Mouse (Mus musculus) neural tube, embryonic 11.5 days (tissue): ENCODE results near the gene Cyp27a1. TPM values are rescaled to one million over a fixed set of nuclear protein-coding genes. Genes with fewer than 3 reads are reported as not detected.
A peak's percentile ranks its signal among the peaks of the same experiment; 100 is the strongest.

ENCODE experiments used
- ATAC-seq: fragments of 200-750 bp; cut with Nextera tagmentation; 2 replicates; pipeline ENCODE4 v1.8.0; 2017; ENCODE audit warnings: moderate number of reproducible peaks, mild to moderate bottlenecking, moderate TSS enrichment, moderate library complexity; ENCODE audit not compliant: insufficient read depth, low FRiP score, low TSS enrichment
- DNase-seq: peaks from one replicate; pipeline ENCODE4 v3.0.0-alpha.2; 2015; ENCODE audit warnings: low spot score
- H3K27ac ChIP-seq: fragments of 300-500 bp; sonication (generic); 2 replicates; pipeline ENCODE4 v1.5.1; 2014; ENCODE audit warnings: low read depth, mild to moderate bottlenecking, low read length
- H3K27me3 ChIP-seq: fragments of 300-500 bp; sonication (generic); 2 replicates; pipeline ENCODE4 v1.6.1; 2014; ENCODE audit warnings: mild to moderate bottlenecking, low read length, mixed read lengths; ENCODE audit not compliant: control insufficient read depth, insufficient read depth
- H3K36me3 ChIP-seq: fragments of 300-500 bp; sonication (generic); 2 replicates; pipeline ENCODE4 v1.6.1; 2014; ENCODE audit warnings: mild to moderate bottlenecking, low read length, moderate library complexity, mixed read lengths; ENCODE audit not compliant: control insufficient read depth, insufficient read depth
- H3K4me1 ChIP-seq: fragments of 300-500 bp; sonication (generic); 2 replicates; pipeline ENCODE4 v1.6.1; 2014; ENCODE audit warnings: low read length, mixed read lengths; ENCODE audit not compliant: control insufficient read depth, insufficient read depth
- H3K4me2 ChIP-seq: fragments of 300-500 bp; sonication (generic); 2 replicates; pipeline ENCODE4 v1.6.1; 2014; ENCODE audit warnings: low read depth, mild to moderate bottlenecking, moderate library complexity
- H3K4me3 ChIP-seq: fragments of 300-500 bp; sonication (generic); 2 replicates; pipeline ENCODE4 v1.5.1; 2014; ENCODE audit warnings: low read depth, low read length
- H3K9ac ChIP-seq: fragments of 300-500 bp; sonication (generic); 2 replicates; pipeline ENCODE4 v1.6.1; 2014; ENCODE audit warnings: mild to moderate bottlenecking, low read length
- H3K9me3 ChIP-seq: fragments of 300-500 bp; sonication (generic); 2 replicates; pipeline ENCODE4 v1.6.1; 2016; ENCODE audit warnings: low read length; ENCODE audit not compliant: control insufficient read depth
- WGBS: fragments of 180-500 bp; shearing (Covaris S2); extraction: QIAGEN DNeasy Blood & Tissue Kit; methylation state at CpG from one replicate; pipeline ENCODE4 v1.1.7; 2014; 5-methylcytosine and 5-hydroxymethylcytosine counted together
- polyA plus RNA-seq: library from polyadenylated mRNA; unstranded; fragments of >200 nt; fragmentation: Nextera tagmentation; extraction: Ambion mirVana; gene quantifications from 2 replicates; pipeline ENCODE4 v1.2.1, GENCODE M21; 2014

The Cyp27a1 gene
- polyA plus RNA-seq, 1 experiment from 2014 or later = 6.2 TPM

DNA sequence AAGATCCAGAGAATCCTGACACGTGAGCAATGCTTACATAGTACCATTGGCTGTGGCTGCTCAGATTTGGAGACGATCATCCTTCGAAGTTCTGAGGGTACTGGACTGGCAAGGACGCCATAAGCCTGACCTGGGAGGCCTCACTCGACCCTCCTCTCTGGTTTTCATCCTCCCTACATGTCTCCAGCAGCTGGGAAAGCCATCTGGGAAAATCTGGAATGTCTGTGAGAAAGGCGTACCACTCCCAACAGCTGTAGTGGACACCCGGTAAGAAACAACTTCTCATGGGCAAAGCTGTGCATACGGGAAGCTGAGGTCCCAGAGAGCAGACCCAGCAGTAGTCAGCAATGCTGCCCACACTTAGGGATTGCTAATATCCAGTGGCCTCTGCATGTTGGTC lies 38.8 kb downstream of the Cyp27a1 start:
- Histone ChIP-seq H3K9me3 (no peaks in the 10 kb centered on the region), H3K4me1 (no peaks in the 10 kb centered on the region), H3K9ac (no peak overlapping the region), H3K36me3 (no peaks in the 10 kb centered on the region), H3K27me3 (0 out of 2 replicates have a peak, but pooled peaks cover 2% of the 10 kb centered on the region), H3K4me3 (no peak overlapping the region), H3K27ac (no peak overlapping the region), H3K4me2 (no peak overlapping the region)
- ATAC-seq = no peak
- WGBS = 79% methylated on average over 8 of the region's 8 CpGs
- no peak for DNase-seq

DNA sequence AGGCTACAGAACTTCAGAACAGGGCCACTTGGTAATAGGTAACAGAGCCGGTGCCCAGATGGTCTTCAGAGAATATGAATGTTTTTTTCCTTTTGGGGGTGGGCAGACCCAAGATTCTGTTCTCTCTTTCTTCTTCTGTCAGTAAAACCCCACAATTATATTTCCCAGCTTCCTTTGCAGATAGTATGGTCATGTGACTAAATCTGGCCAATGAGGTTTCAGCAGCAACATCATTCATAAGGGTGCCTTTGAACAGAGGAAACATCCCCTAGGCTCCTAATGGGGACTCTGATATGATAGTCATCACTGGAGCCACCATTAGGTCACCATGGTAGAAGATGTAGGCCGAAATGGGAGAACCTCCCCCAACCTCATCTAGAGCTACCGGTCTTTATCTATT lies 39.5 kb downstream of the Cyp27a1 start:
- H3K36me3 ChIP-seq = no peaks in the 10 kb centered on the region
- H3K4me2 ChIP-seq = no peak overlapping the region
- ATAC-seq (no peak), DNase-seq (no peak)
- no peak overlapping the region for H3K9ac ChIP-seq
- H3K4me1 ChIP-seq = no peaks in the 10 kb centered on the region
- 0 out of 2 replicates have a peak, but pooled peaks cover 2% of the 10 kb centered on the region for H3K27me3 ChIP-seq
- WGBS = 96% methylated on average over 3 of the region's 3 CpGs
- H3K9me3 ChIP-seq = no peaks in the 10 kb centered on the region
- H3K4me3 ChIP-seq = no peak overlapping the region
- no peak overlapping the region for H3K27ac ChIP-seq

DNA sequence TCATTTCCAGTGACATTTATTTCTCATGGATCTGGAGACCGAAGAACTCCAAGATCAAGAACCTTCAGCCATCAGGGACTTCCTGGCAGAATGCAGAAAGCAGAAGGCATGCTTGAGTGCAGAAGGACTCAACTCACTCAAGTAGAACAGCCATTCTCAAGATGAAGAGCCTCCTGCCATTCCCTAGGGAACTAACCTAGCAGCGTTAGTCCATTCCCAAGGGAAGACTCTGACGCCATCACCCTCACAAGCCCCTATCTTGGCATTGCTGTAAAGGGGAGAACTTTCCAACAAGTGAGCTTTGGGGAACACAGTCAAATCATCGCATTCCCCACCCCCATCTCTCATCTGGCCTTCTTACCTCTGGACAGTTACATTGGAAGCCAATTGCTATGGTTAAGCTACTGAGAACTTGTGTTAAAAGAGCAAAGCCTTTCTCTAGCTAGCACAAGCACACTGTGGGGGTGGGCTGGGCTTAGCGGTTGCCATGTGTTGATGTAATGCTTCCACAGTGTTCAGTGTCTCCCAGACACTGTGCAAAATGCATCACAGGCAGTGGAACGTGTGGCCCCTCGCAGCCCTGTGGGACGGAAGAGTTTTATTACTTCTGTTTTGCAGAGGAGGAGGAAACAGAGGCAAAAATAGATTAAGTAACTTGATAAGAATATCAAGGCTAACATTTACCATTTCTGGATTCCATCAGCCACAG lies 40.0 kb downstream of the Cyp27a1 start:
- no peak for ATAC-seq
- H3K9me3 ChIP-seq = no peaks in the 10 kb centered on the region

DNA sequence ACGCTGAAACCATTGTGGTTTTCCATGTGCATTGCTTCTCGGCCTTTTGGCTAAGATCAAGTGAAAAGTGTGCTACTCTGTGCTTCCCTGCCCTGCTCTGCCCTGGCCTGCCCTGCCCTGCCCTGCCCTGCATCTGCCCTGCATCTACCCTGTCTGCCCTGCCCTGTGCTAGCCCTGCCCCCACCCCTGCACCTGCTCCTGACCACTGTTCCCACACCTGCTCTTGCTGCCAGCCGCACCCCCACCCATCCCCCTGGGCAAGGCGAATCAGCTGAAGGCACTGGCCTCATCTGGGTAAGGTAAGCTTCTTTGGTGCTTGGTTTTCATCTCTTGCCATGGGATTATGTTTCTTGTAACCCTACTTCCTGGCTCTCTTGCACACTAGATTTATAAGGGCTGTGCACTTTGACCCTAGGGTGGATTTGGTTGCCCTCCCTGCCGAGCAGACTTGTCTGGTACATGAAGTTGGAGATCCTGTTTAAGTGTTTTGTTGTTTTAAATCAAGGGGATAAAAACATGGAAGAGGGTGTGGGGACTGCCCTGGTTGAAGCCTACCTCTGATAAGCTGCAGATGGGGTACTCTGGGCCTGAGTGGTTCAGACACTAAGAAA lies 40.9 kb downstream of the Cyp27a1 start:
- Histone ChIP-seq H3K9me3 (no peaks in the 10 kb centered on the region), H3K4me1 (no peaks in the 10 kb centered on the region), H3K9ac (no peak overlapping the region), H3K36me3 (no peaks in the 10 kb centered on the region), H3K4me2 (no peak overlapping the region), H3K4me3 (no peak overlapping the region), H3K27ac (no peak overlapping the region), H3K27me3 (no peaks in the 10 kb centered on the region)
- 69% methylated on average over 5 of the region's 5 CpGs for WGBS
- ATAC-seq (no peak), DNase-seq (no peak)

More for the DNA sequence above, 40.0 kb downstream of the Cyp27a1 start:
- H3K36me3 ChIP-seq = no peaks in the 10 kb centered on the region
- no peak overlapping the region for H3K9ac ChIP-seq
- no peak overlapping the region for H3K27ac ChIP-seq
- H3K4me2 ChIP-seq = no peak overlapping the region
- H3K4me1 ChIP-seq = no peaks in the 10 kb centered on the region
- 0 out of 2 replicates have a peak, but pooled peaks cover 1% of the 10 kb centered on the region for H3K27me3 ChIP-seq
- 91% methylated on average over 8 of the region's 8 CpGs for WGBS
- no peak for DNase-seq
- no peak overlapping the region for H3K4me3 ChIP-seq

DNA sequence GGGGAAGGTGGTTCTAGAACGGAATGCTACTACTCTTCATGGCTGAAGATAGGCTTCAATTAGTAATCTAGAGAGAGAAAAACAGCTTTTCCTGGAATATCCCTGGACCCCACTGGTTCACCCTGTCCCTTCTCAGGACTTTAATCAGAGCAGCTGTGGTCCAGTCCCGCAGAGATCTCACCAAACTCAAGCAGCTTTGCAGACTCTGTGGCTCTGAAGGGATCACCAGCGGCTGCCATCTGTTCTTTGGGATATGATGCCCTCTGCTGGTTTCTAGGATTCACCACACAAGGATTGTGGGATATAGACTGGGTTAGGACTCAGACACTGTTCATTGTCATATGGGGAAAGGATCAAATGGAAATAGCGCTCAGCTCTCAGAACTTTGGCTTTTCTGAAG lies 46.4 kb downstream of the Cyp27a1 start:
- no peak overlapping the region for H3K4me3 ChIP-seq
- WGBS = 27% methylated on average over 4 of the region's 4 CpGs
- H3K9me3 ChIP-seq = no peaks in the 10 kb centered on the region
- H3K9ac ChIP-seq = no peak overlapping the region
- DNase-seq (peak; percentile 46), ATAC-seq (no peak)
- H3K27me3 ChIP-seq = no peaks in the 10 kb centered on the region
- H3K36me3 ChIP-seq = no peaks in the 10 kb centered on the region
- no peak overlapping the region for H3K27ac ChIP-seq
- H3K4me2 ChIP-seq = no peak overlapping the region
- no peaks in the 10 kb centered on the region for H3K4me1 ChIP-seq

DNA sequence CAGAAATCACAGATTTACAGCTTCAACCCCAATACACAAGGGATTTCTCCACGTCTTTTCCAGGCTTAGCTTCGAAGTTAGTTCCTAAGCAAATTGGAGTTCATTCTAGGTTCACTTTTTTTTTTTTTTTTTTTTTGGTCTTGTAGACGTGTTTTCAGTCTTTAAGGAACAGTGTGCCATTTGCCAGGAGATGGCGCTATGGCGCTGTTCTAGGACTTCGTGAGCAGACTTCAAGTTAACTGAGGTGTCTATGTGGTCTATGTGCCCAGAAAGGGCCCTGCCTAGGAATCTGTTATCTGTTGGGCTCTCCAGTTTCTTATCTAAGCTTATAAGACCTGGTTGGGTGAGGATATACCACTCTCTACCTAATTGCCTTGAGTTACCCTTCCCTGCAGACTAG lies 49.7 kb downstream of the Cyp27a1 start:
- Histone ChIP-seq H3K4me3 (no peak overlapping the region), H3K27me3 (peaks cover 3% of the 10 kb centered on the region; the same call in 1 of the 2 replicates)

DNA sequence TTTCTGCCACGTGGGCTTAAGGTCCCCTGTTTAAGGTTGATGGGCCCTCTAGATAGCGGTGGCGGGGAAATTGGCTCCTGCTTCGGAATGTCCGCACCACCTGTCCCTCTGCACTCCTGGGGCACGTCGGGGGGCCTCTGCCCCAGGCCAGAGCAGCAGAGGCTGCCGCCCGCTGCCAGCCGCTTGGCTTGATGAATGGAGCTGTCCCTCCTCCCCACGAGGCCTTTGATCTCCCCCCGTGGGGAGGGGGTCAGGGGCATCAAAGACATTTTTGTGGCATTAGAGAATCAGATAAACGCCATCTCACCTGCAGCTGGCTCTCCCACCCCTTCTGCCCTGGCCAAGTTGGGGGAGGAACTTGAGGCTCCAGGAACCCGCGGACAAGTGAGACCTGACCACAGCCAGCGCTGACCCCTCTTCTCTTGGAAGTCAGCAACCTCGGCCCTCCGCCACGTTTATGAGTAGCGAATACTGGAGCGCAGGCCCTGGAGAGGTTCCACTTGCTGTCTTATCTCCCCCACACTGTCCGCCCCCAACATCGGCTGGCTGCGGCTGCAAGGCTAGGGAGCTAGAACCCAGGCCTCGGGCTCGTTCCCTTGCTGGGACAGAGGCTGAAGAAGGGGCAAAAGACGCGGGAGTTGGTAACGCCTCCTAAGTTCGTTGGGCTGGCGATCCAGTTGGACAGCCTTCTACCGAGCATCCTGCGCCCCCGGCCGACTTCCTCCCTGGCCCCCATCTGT lies 57.5 kb downstream of the Cyp27a1 start:
- H3K9ac ChIP-seq = no peak overlapping the region
- DNase-seq (peak; percentile 40), ATAC-seq (no peak)

More for the DNA sequence above, 49.7 kb downstream of the Cyp27a1 start:
- H3K9me3 ChIP-seq = no peaks in the 10 kb centered on the region
- H3K4me2 ChIP-seq = no peak overlapping the region
- H3K4me1 ChIP-seq = no peaks in the 10 kb centered on the region
- no peaks in the 10 kb centered on the region for H3K36me3 ChIP-seq
- DNase-seq = peak; percentile 82
- WGBS = 6% methylated on average over 6 of the region's 6 CpGs
- H3K9ac ChIP-seq = no peak overlapping the region
- no peak for ATAC-seq
- H3K27ac ChIP-seq = no peak overlapping the region

DNA sequence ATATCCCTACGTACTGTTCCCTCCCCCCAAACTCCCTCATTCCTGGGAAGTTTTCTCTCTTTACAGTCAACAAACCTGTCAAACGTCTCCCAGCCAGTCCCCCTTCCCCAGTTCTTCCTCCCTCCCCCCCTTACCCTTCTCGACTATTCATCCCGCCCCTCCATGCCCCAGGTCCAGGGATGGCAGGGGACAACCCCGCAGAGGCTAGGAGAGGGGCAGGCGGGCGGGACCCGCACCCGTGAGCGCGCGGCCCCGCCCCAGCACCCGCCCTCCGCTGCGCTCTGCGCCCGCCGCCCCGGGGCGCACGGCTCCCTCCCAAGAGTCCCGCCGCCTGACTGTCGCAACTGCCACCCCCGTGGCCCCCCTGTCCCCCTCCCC lies 58.1 kb downstream of the Cyp27a1 start:
- Histone ChIP-seq H3K27ac (no peak overlapping the region), H3K4me3 (peak overlapping the region; percentile 45), H3K4me2 (peak overlapping the region; percentile 75), H3K36me3 (no peaks in the 10 kb centered on the region), H3K9ac (0 out of 2 replicates have a peak overlapping the region, but pooled peaks have one; percentile 18), H3K27me3 (peaks cover 65% of the 10 kb centered on the region), H3K9me3 (no peaks in the 10 kb centered on the region), H3K4me1 (peaks cover 16% of the 10 kb centered on the region)
- ATAC-seq = no peak
- DNase-seq = peak; percentile 9
- 0% methylated on average over 22 of the region's 26 CpGs for WGBS

More for the DNA sequence above, 57.5 kb downstream of the Cyp27a1 start:
- Histone ChIP-seq H3K27me3 (peaks cover 65% of the 10 kb centered on the region), H3K9me3 (no peaks in the 10 kb centered on the region), H3K4me1 (peaks cover 16% of the 10 kb centered on the region), H3K27ac (no peak overlapping the region), H3K4me3 (peak overlapping the region; percentile 45), H3K36me3 (no peaks in the 10 kb centered on the region), H3K4me2 (peak overlapping the region; percentile 75)
- under 1% methylated on average over 35 of the region's 35 CpGs for WGBS

DNA sequence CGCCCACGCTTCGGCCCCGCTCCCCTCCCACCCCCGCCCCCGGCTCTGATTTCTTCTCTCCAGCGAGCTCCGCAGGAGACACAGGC lies 58.3 kb downstream of the Cyp27a1 start, which contains the start of gene Wnt6:
Wnt6 (plus strand) TSS at position 48 of the 86 bp plus-strand sequence.
- Histone ChIP-seq H3K4me1 (peaks cover 16% of the 10 kb centered on the region), H3K36me3 (no peaks in the 10 kb centered on the region), H3K27ac (no peak within 1 kb of the TSS), H3K4me2 (peak within 1 kb of the TSS; percentile 75), H3K27me3 (peaks cover 65% of the 10 kb centered on the region), H3K9me3 (no peaks in the 10 kb centered on the region), H3K4me3 (peak within 1 kb of the TSS; percentile 45), H3K9ac (0 out of 2 replicates have a peak within 1 kb of the TSS, but pooled peaks have one; percentile 18)
- no peak for ATAC-seq
- no peak for DNase-seq
- no CpG with 5 or more reads among the region's 8 CpGs for WGBS
